Mouse (Mus musculus) cortical plate, adult 2 months (tissue): ENCODE data around the gene Emc9.

Source experiments
- CTCF ChIP-seq: fragments of 200-500 bp; IDR thresholded peaks from 2 replicates; pipeline ENCODE4 v1.5.1; 2011; ENCODE audit warnings: mild to moderate bottlenecking, control low read depth, low read length; ENCODE audit not compliant: insufficient read depth; ENCODE audit errors: extremely low read depth
- POLR2A ChIP-seq: fragments of 200-500 bp; IDR thresholded peaks from 2 replicates; pipeline ENCODE4 v1.6.1; 2011; ENCODE audit warnings: mild to moderate bottlenecking, low read length, control low read depth; ENCODE audit not compliant: insufficient read depth; ENCODE audit errors: extremely low read depth

- TF ChIP-seq CTCF (peak; percentile 84), POLR2A (peak; percentile 31; the same call in 1 of the 2 replicates)
Measured at GRCm38 (mm10) chr14:55603633-55604576, 18.8 kb upstream of the Emc9 start.
